Mouse (Mus musculus) C2C12 (cell line): ENCODE measurements around the gene Dusp1.

Source experiments
- CTCF ChIP-seq: IDR thresholded peaks from one replicate; pipeline ENCODE4 v1.5.1; 2011; ENCODE audit not compliant: control insufficient read depth, insufficient read depth, insufficient read length
- MAX ChIP-seq: IDR thresholded peaks from one replicate; pipeline ENCODE4 v1.6.1; 2011; ENCODE audit warnings: mild to moderate bottlenecking, control low read depth
- MYOD1 ChIP-seq: IDR thresholded peaks from one replicate; pipeline ENCODE4 v1.6.1; 2011; ENCODE audit warnings: low read depth; ENCODE audit not compliant: control insufficient read depth, insufficient read length
- MYOG ChIP-seq: IDR thresholded peaks from one replicate; pipeline ENCODE4 v1.6.1; 2011; ENCODE audit not compliant: control insufficient read depth, insufficient read length; ENCODE audit errors: extremely low read depth
- USF1 ChIP-seq: IDR thresholded peaks from one replicate; pipeline ENCODE4 v1.6.1; 2011; ENCODE audit warnings: low read depth, mild to moderate bottlenecking, control low read depth, moderate library complexity

DNA sequence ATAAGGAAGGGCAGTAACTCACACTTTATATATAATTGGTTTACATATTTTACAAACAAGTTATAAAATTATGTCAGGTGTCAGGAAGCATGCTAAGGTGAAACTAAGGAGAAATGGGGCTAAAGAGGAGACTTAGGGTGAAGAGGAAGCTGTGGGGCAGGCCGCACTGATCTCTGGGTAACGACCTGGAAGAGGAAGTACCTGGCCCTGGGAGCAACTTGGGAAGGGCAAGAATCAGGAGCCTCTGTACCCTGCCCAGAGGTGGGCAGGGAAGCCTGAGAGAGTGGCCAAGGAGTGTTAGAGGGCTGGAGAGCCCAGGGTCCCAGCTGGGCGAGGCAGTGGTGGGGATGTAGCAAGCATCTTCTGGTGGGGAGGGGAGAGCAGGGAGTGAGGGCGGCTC, 81.0 kb downstream of the Dusp1 start:
- TF ChIP-seq CTCF (no peak), MAX (no peak), USF1 (no peak), MYOG (no peak), MYOD1 (no peak)
